Mouse (Mus musculus) olfactory bulb, adult 2 months (tissue): Measurements from ENCODE around the gene Prkcb. TPM values are rescaled to one million over a fixed set of nuclear protein-coding genes. Genes with fewer than 3 reads are reported as not detected.

Source experiments
- H3K27ac ChIP-seq: fragments of 200-500 bp; 2 replicates; pipeline ENCODE4 v1.5.1; 2012; ENCODE audit warnings: low read depth, low read length; ENCODE audit not compliant: insufficient read depth
- H3K4me1 ChIP-seq: fragments of 200-500 bp; 2 replicates; pipeline ENCODE4 v1.6.1; 2012; ENCODE audit warnings: low read length; ENCODE audit not compliant: control insufficient read depth, insufficient read depth
- H3K4me3 ChIP-seq: fragments of 200-500 bp; 2 replicates; pipeline ENCODE4 v1.5.1; 2012; ENCODE audit warnings: mild to moderate bottlenecking, low read depth, low read length, moderate library complexity; ENCODE audit not compliant: insufficient read depth
- CTCF ChIP-seq: fragments of 200-500 bp; IDR thresholded peaks from 2 replicates; pipeline ENCODE4 v1.5.1; 2012; ENCODE audit warnings: low read depth, mild to moderate bottlenecking, low read length, moderate library complexity; ENCODE audit not compliant: insufficient read depth
- POLR2A ChIP-seq: fragments of 200-500 bp; IDR thresholded peaks from 2 replicates; pipeline ENCODE4 v1.6.1; 2012; ENCODE audit warnings: mild to moderate bottlenecking, low read depth, low read length, moderate library complexity; ENCODE audit not compliant: insufficient read depth
- WGBS: fragments of 180-500 bp; shearing (Covaris S2); methylation state at CpG from one replicate; pipeline ENCODE4 v1.1.7; 2018; 5-methylcytosine and 5-hydroxymethylcytosine counted together
- polyA plus RNA-seq: library from polyadenylated mRNA; stranded (reverse); fragments of >200 nt; gene quantifications from 2 replicates; pipeline ENCODE4 v1.2.4, GENCODE M21; 2012; ENCODE audit warnings: low replicate concordance; ENCODE audit not compliant: missing spikeins, insufficient read depth, insufficient read length

Prkcb gene
- polyA plus RNA-seq, 1 experiment: 694 TPM

- no peak for TF ChIP-seq CTCF
- no peak for TF ChIP-seq POLR2A
- peaks cover 20% of the 10 kb centered on the region for H3K4me1 ChIP-seq
- no peak overlapping the region for H3K27ac ChIP-seq
- WGBS: 26% methylated on average over 21 of the region's 21 CpGs
- no peak overlapping the region for H3K4me3 ChIP-seq
Measured at GRCm38 (mm10) chr7:122477566-122478564, 189.3 kb downstream of the Prkcb start.

GRCm38 (mm10) chr7:122483949-122484348 is 195.4 kb downstream of the Prkcb start:
- TF ChIP-seq CTCF (no peak), POLR2A (no peak)
- WGBS: 91% methylated on average over 8 of the region's 8 CpGs
- peaks cover 5% of the 10 kb centered on the region; the same call in 1 of the 2 replicates for H3K4me1 ChIP-seq

GRCm38 (mm10) chr7:122487929-122488571 is 199.5 kb downstream of the Prkcb start:
- WGBS: 54% methylated on average over 11 of the region's 11 CpGs
- Histone ChIP-seq H3K27ac (no peak overlapping the region), H3K4me1 (peaks cover 11% of the 10 kb centered on the region), H3K4me3 (no peak overlapping the region)
- TF ChIP-seq POLR2A (no peak), CTCF (no peak)

More at GRCm38 (mm10) chr7:122483949-122484348, 195.4 kb downstream of the Prkcb start:
- Histone ChIP-seq H3K27ac (no peak overlapping the region), H3K4me3 (no peak overlapping the region)

GRCm38 (mm10) chr7:122492041-122492440 is 203.5 kb downstream of the Prkcb start:
- 68% methylated on average over 8 of the region's 8 CpGs for WGBS
- Histone ChIP-seq H3K4me1 (peaks cover 11% of the 10 kb centered on the region), H3K4me3 (no peak overlapping the region), H3K27ac (no peak overlapping the region)
- TF ChIP-seq POLR2A (no peak), CTCF (no peak)

GRCm38 (mm10) chr7:122492936-122493335 is 204.4 kb downstream of the Prkcb start:
- TF ChIP-seq POLR2A (no peak), CTCF (no peak)
- WGBS: 91% methylated on average over 9 of the region's 9 CpGs
- H3K4me1 ChIP-seq: peaks cover 9% of the 10 kb centered on the region
- H3K27ac ChIP-seq: no peak overlapping the region
- H3K4me3 ChIP-seq: no peak overlapping the region

GRCm38 (mm10) chr7:122494088-122494487 is 205.5 kb downstream of the Prkcb start:
- Histone ChIP-seq H3K4me1 (peaks cover 14% of the 10 kb centered on the region), H3K27ac (no peak overlapping the region), H3K4me3 (no peak overlapping the region)
- TF ChIP-seq CTCF (0 out of 2 replicates have a peak, but pooled peaks have one; percentile 19), POLR2A (no peak)
- 46% methylated on average over 3 of the region's 3 CpGs for WGBS

- peaks cover 9% of the 10 kb centered on the region for H3K4me1 ChIP-seq
- WGBS: 77% methylated on average over 8 of the region's 8 CpGs
- no peak overlapping the region for H3K27ac ChIP-seq
- TF ChIP-seq CTCF (no peak), POLR2A (no peak)
- H3K4me3 ChIP-seq: no peak overlapping the region
Measured at GRCm38 (mm10) chr7:122497516-122497915, 209.0 kb downstream of the Prkcb start.

GRCm38 (mm10) chr7:122498461-122498860 is 209.9 kb downstream of the Prkcb start:
- WGBS: 30% methylated on average over 5 of the region's 5 CpGs
- Histone ChIP-seq H3K4me3 (no peak overlapping the region), H3K4me1 (peaks cover 9% of the 10 kb centered on the region), H3K27ac (0 out of 2 replicates have a peak overlapping the region, but pooled peaks have one; percentile 42)
- TF ChIP-seq CTCF (no peak), POLR2A (no peak)
